Mouse (Mus musculus): ENCODE data around the gene Rpl3l. TPM values are rescaled to one million over a fixed set of nuclear protein-coding genes. Genes with fewer than 3 reads are reported as not detected.

Rpl3l gene
- total and polyA plus RNA-seq, 2 experiments from 2014 or later = 2.1 to 7.2 TPM

DNA sequence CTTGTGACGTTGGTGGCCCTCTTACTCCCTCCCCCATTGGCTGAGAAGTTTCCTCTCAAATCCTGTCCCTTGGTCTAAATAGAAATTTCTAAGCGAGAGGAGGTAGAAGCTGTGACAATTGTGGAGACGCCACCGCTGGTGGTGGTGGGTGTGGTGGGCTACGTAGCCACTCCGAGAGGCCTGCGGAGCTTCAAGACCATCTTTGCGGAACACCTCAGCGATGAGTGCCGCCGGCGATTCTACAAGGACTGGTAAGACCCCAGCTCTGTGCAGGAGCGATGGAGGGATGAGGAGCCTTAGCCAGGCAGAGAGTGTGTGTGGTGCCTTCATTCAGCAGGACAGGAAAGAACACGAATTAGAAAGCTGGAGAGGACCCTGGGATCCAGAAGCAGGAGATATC lies 3.2 kb downstream of the Rpl3l start:
- Histone ChIP-seq H3K4me2 (ENCODE audit: low read depth, low read length) (no peak overlapping the region), H3K9me3 (replicated peaks; ENCODE audit: control insufficient read depth, low read length) (no peaks in the 10 kb centered on the region), H3K27ac (ENCODE audit: low read depth) (no peak overlapping the region), H3K36me3 (replicated peaks; ENCODE audit: control insufficient read depth, insufficient read depth, low read length) (no peaks in the 10 kb centered on the region), H3K4me1 (ENCODE audit: control insufficient read depth, insufficient read depth) (peaks cover 29% of the 10 kb centered on the region), H3K9ac (replicated peaks; ENCODE audit: low read depth, low read length) (no peak overlapping the region), H3K4me3 (ENCODE audit: low read depth, low read length) (no peak overlapping the region), H3K27me3 (ENCODE audit: control insufficient read depth, insufficient read depth, low read length) (no peaks in the 10 kb centered on the region)
- no peak for ATAC-seq (ENCODE audit: insufficient read depth, low read depth)
- 86% methylated on average over 14 of the region's 14 CpGs for WGBS
- TF ChIP-seq CTCF (IDR thresholded peaks at IDR 0.05; ENCODE audit: low read depth) = no peak
- no peak for DNase-seq (ENCODE audit: low spot score)

DNA sequence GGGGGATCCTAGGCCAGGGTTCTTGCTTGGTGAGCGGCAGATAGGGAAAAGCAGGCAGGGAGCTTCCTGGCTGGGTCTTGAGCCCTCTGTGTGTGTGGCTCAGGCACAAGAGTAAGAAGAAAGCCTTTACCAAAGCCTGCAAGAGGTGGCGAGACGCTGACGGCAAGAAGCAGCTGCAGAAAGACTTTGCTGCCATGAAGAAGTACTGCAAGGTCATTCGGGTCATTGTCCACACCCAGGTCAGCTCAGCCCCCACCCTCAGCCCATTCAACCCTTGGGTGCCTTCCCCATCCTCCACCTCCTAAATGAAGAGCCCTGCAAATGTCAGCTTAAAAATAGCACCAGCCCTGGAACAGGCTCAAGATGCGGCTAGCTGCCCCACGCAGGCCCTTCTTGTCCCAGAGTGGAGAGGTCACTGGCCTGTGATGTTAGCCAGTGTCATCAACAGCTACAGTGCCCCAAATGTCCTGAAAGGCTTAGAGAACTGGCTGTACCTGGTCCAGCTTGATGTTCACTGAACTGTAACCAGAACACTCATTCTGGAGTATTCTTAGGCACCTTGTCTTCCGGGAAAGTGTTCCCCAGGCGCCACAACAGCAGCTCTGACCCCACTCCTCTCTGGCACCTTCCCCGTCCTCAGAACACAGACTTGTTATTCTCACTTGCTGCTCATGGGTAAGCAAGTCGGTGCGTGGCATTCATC lies 4.8 kb downstream of the Rpl3l start:
- peak overlapping the region; percentile 43; the same call in 1 of the 2 replicates for H3K9ac ChIP-seq (replicated peaks; ENCODE audit: low read depth, low read length)
- WGBS = 46% methylated on average over 12 of the region's 12 CpGs
- DNase-seq (ENCODE audit: low spot score) = peak; percentile 75
- H3K4me1 ChIP-seq (ENCODE audit: control insufficient read depth, insufficient read depth) = peaks cover 39% of the 10 kb centered on the region
- no peak for TF ChIP-seq CTCF (IDR thresholded peaks at IDR 0.05; ENCODE audit: low read depth)
- no peak for TF ChIP-seq EP300 (IDR thresholded peaks at IDR 0.05; ENCODE audit: low read depth)
- no peak overlapping the region for H3K4me3 ChIP-seq (ENCODE audit: low read depth, low read length)
- no peaks in the 10 kb centered on the region for H3K27me3 ChIP-seq (ENCODE audit: control insufficient read depth, insufficient read depth, low read length)
- no peaks in the 10 kb centered on the region for H3K36me3 ChIP-seq (replicated peaks; ENCODE audit: control insufficient read depth, insufficient read depth, low read length)
- no peaks in the 10 kb centered on the region for H3K9me3 ChIP-seq (replicated peaks; ENCODE audit: control insufficient read depth, low read length)
- ATAC-seq (ENCODE audit: insufficient read depth, low read depth) = peak; percentile 47
- peak overlapping the region; percentile 97 for H3K27ac ChIP-seq (ENCODE audit: low read depth)
- H3K4me2 ChIP-seq (ENCODE audit: low read depth, low read length) = peak overlapping the region; percentile 13; the same call in 1 of the 2 replicates

DNA sequence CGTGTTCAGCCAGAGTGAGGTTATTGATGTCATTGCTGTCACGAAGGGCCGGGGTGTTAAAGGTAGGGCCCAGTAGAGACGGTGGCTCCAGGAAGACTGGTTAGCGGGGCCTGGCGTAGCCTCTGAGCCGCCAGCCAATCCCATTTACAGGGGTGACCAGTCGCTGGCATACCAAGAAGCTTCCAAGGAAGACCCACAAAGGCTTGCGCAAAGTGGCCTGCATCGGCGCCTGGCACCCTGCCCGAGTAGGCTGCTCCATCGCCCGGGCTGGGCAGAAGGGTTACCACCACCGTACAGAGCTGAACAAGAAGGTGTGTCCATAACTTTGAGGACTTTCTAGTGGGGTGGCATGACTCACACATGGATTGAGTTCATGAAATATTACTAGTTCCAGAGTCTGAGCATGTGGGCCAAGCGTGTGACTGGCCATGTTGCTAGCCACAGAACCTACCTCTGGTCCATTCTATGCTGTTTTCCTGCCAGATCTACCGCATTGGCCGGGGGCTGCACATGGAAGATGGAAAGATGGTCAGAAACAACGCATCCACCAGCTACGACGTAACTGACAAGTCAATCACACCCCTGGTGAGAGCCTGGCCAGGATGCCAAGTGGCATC lies 5.9 kb downstream of the Rpl3l start:
- TF ChIP-seq CTCF (IDR thresholded peaks at IDR 0.05; ENCODE audit: low read depth) (no peak), EP300 (IDR thresholded peaks at IDR 0.05; ENCODE audit: low read depth) (no peak)
- Histone ChIP-seq H3K4me1 (ENCODE audit: control insufficient read depth, insufficient read depth) (peaks cover 38% of the 10 kb centered on the region), H3K36me3 (replicated peaks; ENCODE audit: control insufficient read depth, insufficient read depth, low read length) (no peaks in the 10 kb centered on the region), H3K27me3 (ENCODE audit: control insufficient read depth, insufficient read depth, low read length) (no peaks in the 10 kb centered on the region), H3K27ac (ENCODE audit: low read depth) (peak overlapping the region; percentile 97), H3K9me3 (replicated peaks; ENCODE audit: control insufficient read depth, low read length) (no peaks in the 10 kb centered on the region), H3K4me2 (ENCODE audit: low read depth, low read length) (no peak overlapping the region), H3K9ac (replicated peaks; ENCODE audit: low read depth, low read length) (no peak overlapping the region), H3K4me3 (ENCODE audit: low read depth, low read length) (no peak overlapping the region)
- WGBS = 91% methylated on average over 21 of the region's 21 CpGs
- ATAC-seq (ENCODE audit: insufficient read depth, low read depth) (no peak), DNase-seq (ENCODE audit: low spot score) (no peak)

DNA sequence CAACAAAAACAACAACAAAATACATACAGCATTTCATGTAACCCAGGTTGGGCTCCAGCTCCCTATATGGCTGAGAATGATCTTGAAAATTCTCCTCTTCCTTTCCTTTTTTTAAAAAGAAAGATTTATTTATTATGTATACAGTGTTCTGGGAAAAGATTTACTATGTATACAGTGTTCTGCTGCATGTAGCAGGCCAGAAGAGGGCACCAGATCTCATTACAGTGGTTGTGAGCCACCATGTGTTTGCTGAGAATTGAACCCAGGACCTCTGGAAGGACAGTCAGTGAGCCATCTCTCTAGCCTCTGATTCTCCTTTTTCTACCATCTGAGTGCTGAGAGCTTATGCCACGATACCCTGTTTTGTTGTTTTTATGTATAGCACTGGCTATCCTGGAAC lies 6.9 kb downstream of the Rpl3l start:
- WGBS = 74% methylated on average over 1 of the region's 1 CpGs
- no peak overlapping the region for H3K4me2 ChIP-seq (ENCODE audit: low read depth, low read length)
- ATAC-seq (ENCODE audit: insufficient read depth, low read depth) (no peak), DNase-seq (ENCODE audit: low spot score) (no peak)
- H3K4me1 ChIP-seq (ENCODE audit: control insufficient read depth, insufficient read depth) = peaks cover 38% of the 10 kb centered on the region
- H3K27ac ChIP-seq (ENCODE audit: low read depth) = no peak overlapping the region
- no peak overlapping the region for H3K4me3 ChIP-seq (ENCODE audit: low read depth, low read length)
- H3K27me3 ChIP-seq (ENCODE audit: control insufficient read depth, insufficient read depth, low read length) = no peaks in the 10 kb centered on the region
- peaks cover 2% of the 10 kb centered on the region; the same call in 1 of the 2 replicates for H3K36me3 ChIP-seq (replicated peaks; ENCODE audit: control insufficient read depth, insufficient read depth, low read length)
- H3K9ac ChIP-seq (replicated peaks; ENCODE audit: low read depth, low read length) = no peak overlapping the region
- no peaks in the 10 kb centered on the region for H3K9me3 ChIP-seq (replicated peaks; ENCODE audit: control insufficient read depth, low read length)
- TF ChIP-seq CTCF (IDR thresholded peaks at IDR 0.05; ENCODE audit: low read depth) (no peak), EP300 (IDR thresholded peaks at IDR 0.05; ENCODE audit: low read depth) (no peak)

DNA sequence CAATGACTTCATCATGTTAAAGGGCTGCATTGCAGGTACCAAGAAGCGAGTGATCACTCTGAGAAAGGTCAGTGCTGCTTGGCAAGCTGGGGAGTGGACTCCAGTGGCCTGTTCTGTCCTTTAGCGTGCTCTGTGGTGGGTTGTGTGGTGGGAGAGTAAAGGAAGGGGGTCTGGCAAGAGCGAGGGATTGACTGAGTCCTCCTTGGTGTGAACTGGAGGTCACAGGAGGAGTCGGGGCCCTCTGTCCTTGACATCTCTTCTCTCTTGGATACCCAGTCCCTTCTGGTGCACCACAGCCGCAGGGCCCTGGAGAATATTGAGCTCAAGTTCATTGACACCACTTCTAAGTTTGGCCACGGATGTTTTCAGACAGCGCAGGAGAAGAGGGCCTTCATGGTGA lies 7.8 kb downstream of the Rpl3l start:
- 89% methylated on average over 7 of the region's 7 CpGs for WGBS
- no peak for DNase-seq (ENCODE audit: low spot score)

More for the DNA sequence above, 7.8 kb downstream of the Rpl3l start:
- Histone ChIP-seq H3K9ac (replicated peaks; ENCODE audit: low read depth, low read length) (no peak overlapping the region), H3K4me1 (ENCODE audit: control insufficient read depth, insufficient read depth) (peaks cover 38% of the 10 kb centered on the region), H3K4me2 (ENCODE audit: low read depth, low read length) (peak overlapping the region; percentile 97; the same call in 1 of the 2 replicates), H3K4me3 (ENCODE audit: low read depth, low read length) (no peak overlapping the region), H3K9me3 (replicated peaks; ENCODE audit: control insufficient read depth, low read length) (no peaks in the 10 kb centered on the region), H3K27ac (ENCODE audit: low read depth) (peak overlapping the region; percentile 85; the same call in 1 of the 2 replicates), H3K36me3 (replicated peaks; ENCODE audit: control insufficient read depth, insufficient read depth, low read length) (peaks cover 11% of the 10 kb centered on the region), H3K27me3 (ENCODE audit: control insufficient read depth, insufficient read depth, low read length) (no peaks in the 10 kb centered on the region)
- TF ChIP-seq CTCF (IDR thresholded peaks at IDR 0.05; ENCODE audit: low read depth) (no peak), EP300 (IDR thresholded peaks at IDR 0.05; ENCODE audit: low read depth) (no peak)
- ATAC-seq (ENCODE audit: insufficient read depth, low read depth) = no peak
